Mouse (Mus musculus) embryo, embryonic 10.5 days (tissue): ENCODE measurements at regions not wholly inside any gene's neighbourhood (a gene's known extent, or its start where the extent isn't known, plus 50 kb on each side); places are given as distances from the start of the nearest gene placed in this dataset.

ENCODE experiments used
- DNase-seq: peaks from one replicate; pipeline ENCODE4 v3.0.0-alpha.2; 2015; ENCODE audit warnings: low spot score

DNA sequence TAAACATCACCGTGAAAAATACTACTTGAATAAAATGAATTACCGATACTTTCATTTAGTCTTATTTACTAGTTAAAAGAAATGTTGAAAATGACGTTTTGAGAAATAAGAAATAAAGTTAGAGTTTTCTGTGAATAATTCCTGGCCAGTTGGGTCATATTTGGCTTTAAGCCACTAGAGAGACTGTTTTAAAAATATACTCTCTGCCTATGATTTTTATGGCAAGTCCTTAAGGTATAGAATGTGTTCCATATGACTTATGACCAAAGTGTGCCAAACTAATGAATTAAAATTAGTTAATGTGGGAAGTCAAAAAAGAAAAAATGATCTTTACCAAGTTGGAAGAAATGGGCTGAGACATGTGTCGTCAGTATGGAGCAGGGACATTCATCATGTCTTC lies 354.2 kb upstream of the Col3a1 start:
- DNase-seq = peak; percentile 6

DNA sequence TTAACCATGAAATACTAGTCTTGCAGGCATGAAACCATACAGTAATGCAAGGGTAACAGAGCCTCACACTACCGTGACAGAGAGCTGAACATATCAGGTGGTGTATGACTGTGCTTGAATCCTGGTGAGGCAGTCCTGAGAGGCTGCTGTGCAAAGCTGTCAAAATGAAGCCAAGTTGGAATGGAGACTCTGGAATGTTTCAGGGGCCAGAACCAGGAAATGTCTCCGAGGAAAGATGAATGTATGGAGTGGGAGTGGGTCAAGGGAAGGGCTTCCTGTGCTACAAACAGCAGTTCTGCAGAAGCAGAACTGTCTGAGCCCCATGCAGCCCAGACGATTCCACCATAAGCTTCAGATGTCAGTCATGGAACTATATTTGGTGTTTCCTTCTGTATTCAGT lies 324.2 kb upstream of the Col3a1 start:
- peak; percentile 4 for DNase-seq

DNA sequence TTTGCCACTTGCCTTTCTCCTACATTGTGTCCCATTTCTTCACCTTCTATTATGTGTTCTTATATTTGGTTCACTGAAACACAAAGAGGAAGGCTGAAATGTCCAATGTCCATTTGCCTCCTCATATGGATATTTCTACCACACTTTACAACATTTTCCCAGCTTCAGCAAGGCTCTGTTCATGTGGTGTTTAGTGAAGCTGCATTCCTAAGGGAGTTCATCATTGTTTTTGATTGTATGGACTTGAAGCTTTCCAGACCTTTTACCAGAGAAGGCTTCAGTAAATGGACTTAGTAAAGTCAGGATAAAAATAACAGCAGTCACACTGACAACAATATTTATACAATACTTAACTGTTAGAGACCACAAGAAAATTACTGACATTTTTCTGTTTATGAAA lies 290.8 kb upstream of the Col3a1 start:
- DNase-seq = peak; percentile 21

DNA sequence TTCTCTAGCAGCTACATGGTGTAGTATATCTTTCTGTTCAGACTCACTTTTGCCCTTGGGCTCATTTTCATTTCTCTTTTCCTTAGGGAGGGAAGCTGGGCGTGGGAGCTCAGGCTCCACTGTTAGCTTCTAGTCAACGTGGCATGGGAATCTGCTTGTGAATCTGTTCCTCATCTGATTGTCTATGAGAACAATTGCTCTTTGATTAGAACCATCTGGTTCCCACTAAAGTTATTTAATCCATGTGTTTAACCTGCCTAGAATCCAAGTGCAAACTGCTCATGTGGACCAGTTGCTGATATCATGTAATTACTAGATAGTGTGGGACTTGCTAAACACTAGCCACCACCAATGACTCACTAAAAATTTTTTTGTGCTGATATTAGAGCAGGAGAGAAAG lies 290.1 kb upstream of the Col3a1 start:
- DNase-seq = peak; percentile 69

DNA sequence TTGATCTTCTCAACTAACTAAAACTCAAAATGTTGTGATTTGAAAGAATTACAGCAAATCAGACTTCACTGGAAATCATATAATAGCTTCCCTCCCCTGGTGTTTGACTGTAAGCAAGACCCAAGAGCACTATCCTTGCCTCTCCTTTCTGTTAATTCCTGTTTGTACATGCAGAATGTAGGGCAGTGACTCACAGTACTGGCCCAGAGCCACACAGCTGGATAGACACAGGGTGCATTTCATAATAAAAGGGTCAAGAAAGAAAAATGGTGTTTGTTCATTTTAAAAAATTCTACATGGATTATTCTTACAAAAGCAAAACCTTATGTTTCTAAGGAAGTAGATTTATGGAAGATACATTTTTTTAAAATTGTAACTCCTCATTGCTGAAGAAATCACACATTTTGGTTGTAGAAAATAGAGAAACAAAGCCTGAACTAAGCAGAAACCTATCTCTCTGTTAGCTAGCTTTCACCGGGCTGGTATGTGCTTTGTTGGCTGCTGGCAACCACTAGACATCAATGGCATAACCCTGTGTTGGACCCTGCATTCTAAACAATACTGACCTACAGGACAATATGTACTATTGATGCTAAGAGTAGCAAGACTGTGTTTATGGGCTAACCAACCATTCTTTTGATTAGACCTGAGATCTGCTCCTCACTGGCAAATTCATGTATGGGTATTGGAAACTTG lies 289.0 kb upstream of the Col3a1 start:
- DNase-seq = no peak

DNA sequence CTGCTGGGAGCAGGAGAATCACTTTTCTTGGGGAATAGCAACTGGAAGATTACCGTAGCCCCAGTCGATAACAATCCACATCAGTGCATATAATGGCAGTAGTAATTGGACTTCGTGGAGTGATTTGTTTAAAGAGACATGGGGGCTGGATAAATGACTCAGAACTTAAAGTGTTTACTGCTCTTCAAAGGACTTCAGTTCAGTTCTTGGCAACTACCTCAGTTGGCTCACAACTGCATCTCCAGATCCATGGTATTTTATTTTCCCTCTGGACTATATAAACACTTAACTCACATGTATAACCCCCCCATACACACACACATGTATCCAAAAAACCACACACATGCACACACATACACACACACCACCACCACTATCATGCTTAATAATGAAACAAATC lies 288.0 kb upstream of the Col3a1 start:
- DNase-seq = no peak

DNA sequence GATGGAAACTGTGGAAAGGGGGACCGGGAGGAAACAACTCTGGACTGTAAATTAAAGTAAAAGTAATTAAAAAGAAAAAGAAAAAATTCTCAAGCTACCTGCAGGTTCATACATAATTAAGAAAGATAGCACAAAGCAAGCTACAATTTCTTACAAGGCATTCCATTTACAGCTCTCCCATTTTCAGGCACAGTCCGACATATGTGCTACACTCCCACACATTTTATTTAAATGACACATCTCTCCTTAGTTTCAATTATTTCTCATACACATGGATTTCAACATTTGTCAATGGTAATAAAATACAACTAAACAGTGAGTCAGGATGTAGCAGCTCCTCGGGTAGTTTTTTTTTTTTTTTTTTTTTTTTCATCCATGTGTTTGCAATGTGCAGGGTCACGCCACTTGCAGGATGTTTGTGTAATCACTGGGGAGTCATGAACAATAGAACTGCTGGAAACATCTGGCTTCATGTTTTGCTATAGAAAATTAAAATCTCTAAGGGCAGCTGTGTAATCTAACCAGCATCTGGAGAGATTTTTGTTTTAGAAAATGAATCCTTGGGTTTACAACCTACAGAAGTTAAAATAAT lies 279.8 kb upstream of the Col3a1 start:
- peak; percentile 30 for DNase-seq

DNA sequence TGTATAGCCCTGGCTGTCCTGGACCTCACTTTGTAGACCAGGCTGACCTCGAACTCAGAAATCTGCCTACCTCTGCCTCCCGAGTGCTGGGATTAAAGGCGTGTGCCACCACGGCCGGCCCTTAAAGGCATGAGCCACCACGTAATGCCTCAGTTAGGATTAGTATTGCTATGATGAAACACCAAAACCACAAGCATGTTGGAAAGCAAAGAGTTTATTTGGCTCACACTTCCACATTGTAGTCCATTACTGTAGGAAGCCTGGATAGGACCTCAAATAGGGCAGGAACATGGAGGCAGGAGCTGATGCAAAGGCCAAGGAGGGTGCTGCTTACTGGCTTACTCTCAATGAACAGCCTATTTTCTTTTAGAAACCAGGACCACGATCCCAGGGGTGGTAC lies 278.0 kb upstream of the Col3a1 start:
- no peak for DNase-seq

DNA sequence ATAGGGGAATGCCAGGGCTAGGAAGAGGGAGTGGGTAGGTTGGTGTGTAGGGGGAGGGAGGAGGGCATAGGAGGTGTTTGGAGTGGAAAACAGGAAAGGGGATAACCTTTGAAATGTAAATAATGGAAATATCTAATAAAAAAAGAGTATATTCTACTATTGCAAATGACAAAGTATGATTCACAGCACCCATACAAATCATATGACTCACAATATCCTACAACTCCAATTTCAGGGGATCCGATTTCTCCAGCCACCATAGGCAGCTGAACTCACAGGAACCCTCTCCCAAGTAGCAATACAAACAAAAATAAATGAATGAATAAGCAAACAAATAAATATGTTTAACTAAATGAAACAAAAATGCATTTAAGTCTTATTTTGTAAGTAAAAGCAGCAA lies 270.0 kb upstream of the Col3a1 start:
- no peak for DNase-seq

DNA sequence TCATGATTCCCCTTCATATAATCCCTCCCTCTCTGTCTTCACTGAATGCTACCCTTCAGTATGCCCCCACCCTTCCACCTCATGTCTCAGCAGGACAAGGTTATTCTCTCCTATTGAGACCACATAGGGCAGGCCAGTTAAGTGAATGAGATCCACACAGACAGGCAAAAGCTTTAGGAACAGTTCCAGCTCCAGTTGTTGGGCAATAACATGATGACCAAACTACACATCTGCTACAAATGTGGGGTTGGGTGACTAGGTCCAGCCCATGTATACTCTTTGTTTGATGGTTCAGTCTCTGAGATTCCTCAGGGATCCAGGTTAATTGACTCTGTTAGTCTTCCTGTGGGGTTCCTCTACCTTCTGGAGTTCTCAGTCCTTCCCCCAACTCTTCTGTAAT lies 269.5 kb upstream of the Col3a1 start:
- DNase-seq = no peak

DNA sequence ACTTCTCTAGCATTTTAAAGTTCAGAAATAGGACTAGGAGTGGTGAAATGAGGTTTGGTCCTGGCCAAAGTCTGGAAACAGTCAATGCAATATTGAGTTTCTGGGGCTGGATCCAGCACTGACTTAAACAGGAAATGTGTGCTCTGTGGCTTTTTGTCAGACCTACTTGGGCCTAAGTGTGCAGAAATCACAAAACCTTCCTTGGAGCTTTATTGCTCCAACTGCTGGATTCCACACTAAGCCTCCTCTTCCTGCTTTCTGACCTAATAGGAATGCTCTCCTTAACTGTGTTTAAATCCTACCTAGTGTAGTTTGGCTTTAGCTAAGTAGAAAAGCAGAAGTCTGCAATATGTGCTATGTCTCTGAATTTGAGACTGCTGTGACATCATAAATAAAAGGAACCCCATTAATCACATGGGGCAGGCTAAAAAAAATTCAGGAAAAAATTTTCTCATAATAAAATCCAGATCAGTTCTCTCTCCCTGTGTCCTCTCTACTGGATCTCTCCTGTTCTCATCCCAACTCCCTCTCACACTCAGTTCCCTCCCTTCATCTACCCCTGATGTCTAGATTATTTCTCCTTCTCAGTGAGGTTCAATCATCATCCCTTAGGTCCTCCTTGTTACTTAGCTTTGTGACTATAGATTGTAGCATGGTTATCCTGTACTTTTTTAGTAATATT lies 268.0 kb upstream of the Col3a1 start:
- no peak for DNase-seq

DNA sequence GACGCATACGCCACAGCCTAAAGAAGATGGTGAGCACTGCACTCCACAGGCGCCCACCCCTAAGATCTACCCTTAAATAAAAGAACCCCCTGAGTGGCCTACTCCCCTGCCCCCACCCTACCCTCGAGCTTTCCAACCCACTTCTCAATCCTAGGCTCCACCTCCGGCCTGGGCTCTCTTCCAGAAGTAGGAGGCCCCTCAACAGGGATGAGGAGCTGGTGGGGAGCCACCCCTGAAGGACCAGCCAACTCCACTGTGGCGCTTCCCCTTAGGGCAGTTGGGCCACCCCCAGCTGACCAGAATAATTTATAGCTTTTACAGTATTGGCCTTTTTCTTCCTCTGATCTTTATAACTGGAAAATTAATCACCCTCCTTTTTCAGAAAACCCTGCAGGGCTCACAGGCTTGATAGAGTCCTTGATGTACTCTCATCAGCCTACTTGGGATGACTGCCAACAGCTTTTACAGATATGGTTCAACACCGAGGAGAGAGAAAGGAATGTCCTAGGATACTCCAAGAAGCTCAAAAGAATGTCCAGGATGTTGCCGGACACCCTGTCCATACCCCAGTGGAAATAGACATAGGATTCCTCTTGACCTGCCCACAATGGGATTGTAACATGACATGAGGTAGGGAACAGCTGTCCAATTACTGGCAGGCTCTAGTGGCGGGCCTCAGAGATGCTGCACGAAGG lies 220.3 kb upstream of the Col3a1 start:
- DNase-seq = no peak

DNA sequence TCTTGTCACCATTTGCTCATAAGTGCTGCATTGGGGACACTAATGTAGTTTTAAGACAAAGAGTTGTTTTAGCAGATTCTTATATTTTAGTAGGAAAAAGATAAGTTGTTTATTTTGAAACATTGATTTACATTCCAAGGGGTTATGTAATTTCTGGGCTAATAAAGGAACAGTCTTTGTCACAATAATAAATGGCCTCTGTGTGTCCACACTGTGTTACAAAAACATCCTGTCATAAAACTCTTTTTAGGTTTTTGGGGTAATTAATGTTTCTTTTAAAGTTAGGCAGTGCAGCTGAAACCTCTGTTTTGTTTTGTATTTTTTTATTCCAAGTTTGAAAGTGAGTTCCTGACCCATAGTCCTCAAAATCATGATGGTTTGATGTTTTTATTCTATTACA lies 210.4 kb upstream of the Col3a1 start:
- DNase-seq = no peak

DNA sequence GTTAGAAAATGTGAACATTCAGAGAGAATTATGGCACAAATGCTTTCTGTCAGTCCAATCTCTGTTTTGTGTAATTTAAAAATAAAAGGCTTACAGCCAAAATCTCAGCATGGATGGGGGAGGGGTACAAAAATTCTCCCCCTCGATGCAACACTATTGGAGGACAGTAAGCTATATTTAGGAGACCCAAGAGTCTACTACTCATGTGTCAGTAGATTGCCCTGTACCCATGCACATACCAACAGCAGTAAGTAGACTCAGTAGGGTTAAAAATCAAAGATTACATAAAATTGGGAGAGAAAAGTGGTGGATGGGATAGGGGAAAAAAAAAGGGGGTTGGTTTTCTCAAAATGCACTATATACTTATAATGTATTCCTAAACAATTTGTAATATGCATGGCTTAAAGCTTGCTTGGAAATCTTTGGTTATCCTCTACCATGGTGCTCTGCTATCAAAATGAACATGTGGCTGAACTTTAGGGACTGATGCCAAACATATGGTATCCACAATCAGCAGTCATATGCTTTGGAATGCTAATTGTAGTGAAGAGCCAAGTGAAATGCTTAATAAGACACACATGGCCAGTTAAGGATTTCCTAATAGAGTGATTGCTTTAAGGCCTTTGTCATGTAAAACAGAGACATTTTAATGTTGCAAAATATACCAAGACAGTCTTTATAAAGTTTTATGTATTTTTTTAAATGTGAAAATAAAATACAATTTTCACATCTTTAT lies 194.8 kb upstream of the Col3a1 start:
- DNase-seq = peak; percentile 36

DNA sequence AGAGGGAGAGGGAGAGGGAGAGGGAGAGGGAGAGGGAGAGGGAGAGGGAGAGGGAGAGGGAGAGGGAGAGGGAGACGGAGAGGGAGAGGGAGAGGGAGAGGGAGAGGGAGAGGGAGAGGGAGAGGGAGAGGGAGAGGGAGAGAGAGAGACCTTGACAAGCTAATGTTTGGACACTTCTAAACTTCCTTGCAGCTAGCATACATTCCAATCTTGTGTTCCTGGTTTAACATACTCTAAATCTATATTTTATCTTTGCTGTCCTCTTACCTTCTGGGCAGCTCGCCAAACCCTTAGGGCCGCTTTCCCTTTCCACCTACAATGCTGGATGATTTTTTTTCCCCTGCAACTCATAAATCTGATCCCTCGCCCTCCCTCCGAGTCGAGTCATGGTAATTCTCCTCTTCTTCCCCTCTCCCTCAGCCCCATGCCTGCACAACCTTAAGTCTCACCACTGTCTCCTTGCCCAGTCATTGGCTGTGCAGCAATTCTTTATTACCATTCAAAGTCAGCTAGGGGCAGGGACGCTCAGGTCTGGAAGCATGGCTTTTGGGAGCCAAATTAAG lies 176.1 kb upstream of the Col3a1 start:
- DNase-seq = no peak

DNA sequence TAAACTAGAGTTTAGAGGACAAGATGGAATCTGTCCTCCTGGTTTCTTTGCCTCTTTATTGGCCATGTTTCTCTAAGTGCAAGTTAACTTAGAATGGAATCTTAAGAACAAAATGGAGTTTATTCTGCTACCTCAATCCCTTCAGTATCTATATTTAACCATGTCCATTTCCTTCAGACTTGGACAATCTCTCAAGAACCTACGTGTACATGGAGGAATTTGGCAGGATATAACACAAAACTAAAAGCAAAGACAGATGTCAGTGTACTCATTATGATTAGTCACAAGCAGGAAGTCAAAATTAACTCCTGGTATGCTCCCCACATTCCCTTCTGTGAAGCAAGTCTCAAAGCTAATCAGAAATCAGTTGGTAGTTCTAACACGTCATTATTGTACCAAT lies 164.3 kb upstream of the Col3a1 start:
- no peak for DNase-seq

DNA sequence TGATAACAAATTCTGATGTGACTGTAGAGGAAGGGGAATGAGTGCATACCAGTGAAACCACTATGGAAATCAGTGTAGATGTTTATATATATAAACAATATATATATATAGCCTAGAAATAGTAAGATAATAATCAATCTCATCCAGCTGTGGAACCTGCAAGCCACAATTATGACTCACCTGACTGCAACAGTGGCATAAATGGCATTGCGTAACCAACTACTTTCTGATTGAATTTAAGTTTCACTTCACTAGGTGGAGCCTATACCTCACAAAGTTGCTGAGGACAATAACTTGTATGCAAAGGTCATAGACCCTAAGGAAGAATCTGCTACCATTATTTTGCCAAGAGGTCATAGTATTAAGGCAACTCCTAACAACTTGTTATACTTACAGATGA lies 129.7 kb upstream of the Col3a1 start:
- DNase-seq = no peak

DNA sequence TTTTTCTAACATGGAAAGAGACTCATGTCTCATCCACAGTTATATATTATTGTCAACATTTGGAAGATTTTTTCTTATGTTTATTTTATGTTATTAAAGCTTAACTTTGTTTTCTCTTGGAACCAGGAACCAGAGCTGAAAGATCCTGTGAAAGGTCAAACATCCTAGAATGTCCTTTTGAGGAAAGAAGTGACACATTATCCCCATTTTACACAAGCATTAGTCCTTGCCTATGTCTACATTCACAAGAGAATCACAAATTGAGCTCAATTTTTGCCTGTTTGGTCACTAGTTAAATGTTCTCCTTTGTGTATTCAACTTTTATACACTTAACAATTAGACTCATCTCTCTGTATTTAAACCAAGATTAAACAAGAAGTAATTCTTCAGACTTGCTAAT lies 126.0 kb upstream of the Col3a1 start:
- no peak for DNase-seq

DNA sequence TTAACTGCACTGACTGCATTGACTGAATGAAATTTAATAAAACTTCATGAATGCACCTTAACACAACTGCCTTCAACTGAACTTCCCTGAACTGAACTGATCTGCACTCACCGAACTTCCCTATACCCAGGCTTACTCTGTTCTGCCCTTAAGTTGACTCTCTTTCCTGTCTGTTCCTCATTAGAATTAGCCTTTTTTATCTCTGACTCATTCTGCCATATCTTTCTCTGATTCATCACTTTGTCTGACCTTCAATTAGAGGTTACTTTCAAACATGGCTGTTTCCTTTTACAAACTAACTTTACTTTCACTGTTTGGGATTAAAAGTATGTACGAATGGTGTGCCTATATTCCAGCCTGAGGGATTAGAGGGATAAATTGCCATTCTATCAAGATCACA lies 103.4 kb upstream of the Col3a1 start:
- no peak for DNase-seq

DNA sequence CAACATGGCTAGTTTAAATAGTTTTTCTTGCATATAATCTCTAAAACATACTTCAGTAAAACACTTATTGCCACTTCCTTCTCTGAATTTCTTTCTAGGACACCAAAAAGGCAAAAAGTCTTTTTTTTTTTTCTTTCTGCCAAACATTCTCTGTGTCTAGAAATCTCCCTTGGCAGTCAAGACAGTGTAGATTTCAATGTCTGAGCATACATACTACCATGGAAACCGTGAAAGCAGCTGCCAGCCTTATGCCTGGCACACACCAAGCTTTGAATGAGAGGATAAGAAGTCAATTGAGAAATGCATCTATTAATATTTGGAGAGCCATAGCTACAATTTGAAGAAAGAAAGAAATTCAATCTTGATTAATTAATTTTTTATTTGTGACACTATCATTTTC lies 95.1 kb upstream of the Col3a1 start:
- DNase-seq = no peak
